ENCODE assay signal across 8 mouse cellular contexts in the genomic region with DNA sequence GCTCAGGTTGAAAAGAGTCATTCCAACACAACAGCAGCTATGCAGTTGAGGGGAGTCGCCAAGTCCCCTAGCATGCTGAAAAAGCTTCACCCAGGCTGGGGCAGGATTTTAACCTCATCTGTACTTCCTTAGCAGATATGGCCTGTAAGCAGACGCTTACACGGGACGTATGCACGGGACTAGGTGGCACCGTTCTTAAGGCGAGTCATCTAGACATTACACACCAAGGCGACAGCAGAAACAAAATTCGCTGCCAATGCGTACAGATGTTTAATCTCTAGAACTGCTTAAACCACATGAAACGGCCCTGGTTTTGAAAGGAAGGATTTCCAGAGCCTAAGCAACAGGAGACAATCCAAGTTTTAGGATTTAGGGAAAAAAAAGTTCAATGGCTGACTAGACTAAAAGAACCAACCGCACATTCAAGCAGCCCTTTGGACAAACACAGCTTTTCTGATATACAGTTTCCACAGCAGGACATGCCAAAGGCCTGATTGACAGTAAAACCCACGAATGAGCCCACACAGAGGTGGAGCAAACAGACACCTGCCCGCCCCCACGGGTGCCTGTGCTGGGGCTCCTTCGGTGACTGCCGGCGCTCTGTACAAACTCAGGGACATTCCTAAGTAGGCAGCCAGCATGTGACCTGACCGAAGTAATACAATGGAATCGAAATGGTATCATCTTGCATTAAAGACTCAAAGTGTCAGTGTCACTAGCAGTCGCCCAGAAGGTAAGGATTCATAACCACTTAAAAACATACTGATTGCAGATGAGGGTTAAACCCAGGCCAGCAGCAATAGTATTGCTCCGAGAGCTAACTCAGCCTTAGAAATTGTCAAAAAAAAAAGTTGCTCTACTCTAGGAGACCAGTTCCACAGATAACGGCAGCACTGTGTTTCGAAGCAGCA. TPM values are rescaled to one million over a fixed set of nuclear protein-coding genes. Genes with fewer than 3 reads are reported as not detected.
DNase-seq lines count a peak whose midpoint lies in the region; ATAC-seq and TF ChIP-seq lines count a peak whose summit lies in the region.

No protein-coding gene starts in this region.

- peaks cover 47% of the 10 kb centered on the region for H3K4me1 ChIP-seq in limb, embryonic 14.5 days (ENCODE audit: control insufficient read depth, insufficient read depth, low read length)
- peaks cover 64% of the 10 kb centered on the region for H3K4me1 ChIP-seq in midbrain, embryonic 14.5 days (ENCODE audit: control insufficient read depth, insufficient read depth, low read length)

- H3K36me3 ChIP-seq in limb, embryonic 14.5 days (ENCODE audit: control insufficient read depth, insufficient read depth, low read length) = peaks cover 24% of the 10 kb centered on the region
- no peaks in the 10 kb centered on the region for H3K36me3 ChIP-seq in midbrain, embryonic 14.5 days (ENCODE audit: control insufficient read depth, insufficient read depth, low read length)

- no peaks in the 10 kb centered on the region for H3K27me3 ChIP-seq in limb, embryonic 14.5 days (ENCODE audit: control insufficient read depth, insufficient read depth, low read length)
- H3K27me3 ChIP-seq in midbrain, embryonic 14.5 days (ENCODE audit: control insufficient read depth, insufficient read depth, low read length) = no peaks in the 10 kb centered on the region

- peak; percentile 92 for DNase-seq in urinary bladder, postnatal 14 days (ENCODE audit: low spot score)
- no peak for DNase-seq in urinary bladder, postnatal 10 days (ENCODE audit: low spot score)
- peak; percentile 85 for DNase-seq in embryo, embryonic 11 days
- DNase-seq in heart, adult 18-20 months = peak; percentile 93 to 94
- peak; percentile 87 for DNase-seq in kidney, adult 11 months
- peak; percentile 85 for DNase-seq in limb, embryonic 14.5 days (ENCODE audit: low spot score)
- peak; percentile 86 for DNase-seq in midbrain, embryonic 14.5 days
- DNase-seq in spleen, postnatal 10 days (ENCODE audit: low spot score in 2 of 2) = peak; percentile 29 to 84

- peak overlapping the region; percentile 93 for H3K4me2 ChIP-seq in limb, embryonic 14.5 days (replicated peaks; ENCODE audit: low read depth, low read length, severe bottlenecking)
- peak overlapping the region; percentile 69 for H3K4me2 ChIP-seq in midbrain, embryonic 14.5 days (ENCODE audit: low read length)

- H3K4me3 ChIP-seq in limb, embryonic 14.5 days (replicated peaks; ENCODE audit: low read length) = peak overlapping the region; percentile 92
- H3K4me3 ChIP-seq in midbrain, embryonic 14.5 days (replicated peaks; ENCODE audit: low read depth, low read length) = peak overlapping the region; percentile 86

- TF ChIP-seq POLR2A in limb, embryonic 14.5 days (IDR thresholded peaks at IDR 0.05; ENCODE audit: borderline replicate concordance, extremely low read depth, insufficient read depth, insufficient read length) = no peak

- peak overlapping the region; percentile 91 for H3K9ac ChIP-seq in limb, embryonic 14.5 days (ENCODE audit: low read depth, low read length, severe bottlenecking)
- H3K9ac ChIP-seq in midbrain, embryonic 14.5 days (replicated peaks; ENCODE audit: low read length) = peak overlapping the region; percentile 87; the same call in 1 of the 2 replicates

- WGBS in limb, embryonic 14.5 days = 10% methylated on average over 24 of the region's 24 CpGs
- 11% methylated on average over 24 of the region's 24 CpGs for WGBS in midbrain, embryonic 14.5 days

- H3K9me3 ChIP-seq in limb, embryonic 14.5 days (ENCODE audit: control insufficient read depth, low read length) = no peaks in the 10 kb centered on the region
- H3K9me3 ChIP-seq in midbrain, embryonic 14.5 days (ENCODE audit: control insufficient read depth, low read length) = no peaks in the 10 kb centered on the region

- ATAC-seq in limb, embryonic 14.5 days (ENCODE audit: low FRiP score, low read depth) = peak; percentile 27; the same call in 1 of the 2 replicates
- no peak for ATAC-seq in midbrain, embryonic 14.5 days (ENCODE audit: low FRiP score, low TSS enrichment)

- H3K27ac ChIP-seq in limb, embryonic 14.5 days (replicated peaks; ENCODE audit: low read depth, low read length) = 0 out of 2 replicates have a peak overlapping the region, but pooled peaks have one; percentile 9
- no peak overlapping the region for H3K27ac ChIP-seq in midbrain, embryonic 14.5 days (replicated peaks; ENCODE audit: low read depth, low read length)

RNA-seq across cellular contexts. Expression of a gene that starts 3.5 kb away (rescaled TPM):
- total RNA-seq in heart, adult 18-20 months (2021) = 10 to 100 TPM; 20.2 to 20.4 TPM
- polyA plus RNA-seq in limb, embryonic 14.5 days (2012; rRNA removed) = 23.8 and 26.6 TPM in 2 replicates
- polyA plus RNA-seq in limb, embryonic 14.5 days (2014; fragmentation: Nextera tagmentation; extraction: Ambion mirVana) = 37.4 and 41.9 TPM in 2 replicates
- polyA plus RNA-seq in midbrain, embryonic 14.5 days (2014; fragmentation: Nextera tagmentation; extraction: Ambion mirVana) = 10.3 and 13.2 TPM in 2 replicates

RNA-seq across cellular contexts. Expression of a gene that starts 48.6 kb away (rescaled TPM):
- 10 to 100 TPM; 14.3 to 19.7 TPM for total RNA-seq in heart, adult 18-20 months (2021)
- polyA plus RNA-seq in limb, embryonic 14.5 days (2012; rRNA removed) = 13.0 and 13.8 TPM in 2 replicates
- polyA plus RNA-seq in limb, embryonic 14.5 days (2014; fragmentation: Nextera tagmentation; extraction: Ambion mirVana) = 8.2 and 15.3 TPM in 2 replicates
- polyA plus RNA-seq in midbrain, embryonic 14.5 days (2014; fragmentation: Nextera tagmentation; extraction: Ambion mirVana) = 0.29 TPM in 1 of 2 replicates, not detected in the other
